ENCODE assay signal across 15 mouse cellular contexts in genomic region chr1:37194607-37195006, GRCm38 (mm10). TPM values are rescaled to one million over a fixed set of nuclear protein-coding genes. Genes with fewer than 3 reads are reported as not detected.
DNase-seq lines count a peak whose midpoint lies in the region; ATAC-seq and TF ChIP-seq lines count a peak whose summit lies in the region.
"Had no signal": no experiment of that assay in that cellular context is flagged by ENCODE, and none has a peak within 500 bp of the region (broad histone marks: within the 10 kb centered on the region; RNA-seq: fewer than 3 reads in every experiment).

No protein-coding gene starts in this region.

- 60% methylated on average over 4 of the region's 4 CpGs for WGBS in hindbrain, postnatal 0 days
- WGBS in hindbrain, embryonic 13.5 days, result 65% methylated on average over 4 of the region's 4 CpGs
- 59% methylated on average over 4 of the region's 4 CpGs for WGBS in lung, adult 2 months

- no peak overlapping the region for H3K27ac ChIP-seq in hindbrain, postnatal 0 days
- no peak overlapping the region for H3K27ac ChIP-seq in hindbrain, embryonic 13.5 days
- H3K27ac ChIP-seq: embryonic facial prominence, embryonic 15.5 days; limb, embryonic 10.5 days; neural tube, embryonic 15.5 days had no signal

- H3K4me1 ChIP-seq in hindbrain, postnatal 0 days (ENCODE audit: insufficient read depth, low read length), result no peaks in the 10 kb centered on the region
- H3K4me1 ChIP-seq in hindbrain, embryonic 13.5 days (replicated peaks), result no peaks in the 10 kb centered on the region
- no peaks in the 10 kb centered on the region for H3K4me1 ChIP-seq in lung, adult 2 months (ENCODE audit: control insufficient read depth, insufficient read depth, low read length)
- H3K4me1 ChIP-seq: embryonic facial prominence, embryonic 15.5 days; limb, embryonic 10.5 days; neural tube, embryonic 15.5 days had no signal

- no peak for TF ChIP-seq POLR2A in lung, adult 2 months (IDR thresholded peaks at IDR 0.05; ENCODE audit: borderline replicate concordance, extremely low read depth, low read depth, low read length)

- DNase-seq in embryo, embryonic 10 days (ENCODE audit: low spot score), result peak; percentile 11
- DNase-seq in embryo, embryonic 9.5 days (ENCODE audit: extremely low spot score), result no peak
- DNase-seq in hindbrain, postnatal 0 days (ENCODE audit: low spot score), result peak; percentile 45
- peak; percentile 11 for DNase-seq in lung, postnatal 10 days
- no peak for DNase-seq in lung, adult 2 months
- DNase-seq in embryo, embryonic 10.5 days (ENCODE audit: low spot score), result peak; percentile 26
- DNase-seq in thymus, adult 18-20 months, result no peak
- DNase-seq: adrenal gland, postnatal 25 days; cerebellum, adult 11-12 months; thymus, postnatal 25 days had no signal

- H3K4me3 ChIP-seq in hindbrain, postnatal 0 days (ENCODE audit: low read length), result no peak overlapping the region
- no peak overlapping the region for H3K4me3 ChIP-seq in hindbrain, embryonic 13.5 days
- H3K4me3 ChIP-seq in lung, adult 2 months (replicated peaks; ENCODE audit: extremely low read depth, low read depth, low read length), result no peak overlapping the region
- H3K4me3 ChIP-seq: embryonic facial prominence, embryonic 15.5 days; limb, embryonic 10.5 days; neural tube, embryonic 15.5 days had no signal

- H3K36me3 ChIP-seq in hindbrain, postnatal 0 days (ENCODE audit: insufficient read depth, low read length), result no peaks in the 10 kb centered on the region
- H3K36me3 ChIP-seq in hindbrain, embryonic 13.5 days, result no peaks in the 10 kb centered on the region
- H3K36me3 ChIP-seq: embryonic facial prominence, embryonic 15.5 days; limb, embryonic 10.5 days; neural tube, embryonic 15.5 days had no signal

- no peaks in the 10 kb centered on the region for H3K9me3 ChIP-seq in hindbrain, postnatal 0 days (ENCODE audit: low read length)
- H3K9me3 ChIP-seq in hindbrain, embryonic 13.5 days, result no peaks in the 10 kb centered on the region
- H3K9me3 ChIP-seq: embryonic facial prominence, embryonic 15.5 days; limb, embryonic 10.5 days; neural tube, embryonic 15.5 days had no signal

- H3K27me3 ChIP-seq in hindbrain, postnatal 0 days (ENCODE audit: insufficient read depth, low read length), result no peaks in the 10 kb centered on the region
- no peaks in the 10 kb centered on the region for H3K27me3 ChIP-seq in hindbrain, embryonic 13.5 days
- H3K27me3 ChIP-seq: embryonic facial prominence, embryonic 15.5 days; neural tube, embryonic 15.5 days had no signal

- no peak overlapping the region for H3K4me2 ChIP-seq in hindbrain, postnatal 0 days (ENCODE audit: low read depth, low read length)
- H3K4me2 ChIP-seq in hindbrain, embryonic 13.5 days, result no peak overlapping the region
- H3K4me2 ChIP-seq: embryonic facial prominence, embryonic 15.5 days; neural tube, embryonic 15.5 days had no signal

- no peak overlapping the region for H3K9ac ChIP-seq in hindbrain, postnatal 0 days (replicated peaks; ENCODE audit: low read length)
- no peak overlapping the region for H3K9ac ChIP-seq in hindbrain, embryonic 13.5 days
- H3K9ac ChIP-seq: embryonic facial prominence, embryonic 15.5 days; neural tube, embryonic 15.5 days had no signal

- peak; percentile 32; the same call in 1 of the 2 replicates for ATAC-seq in hindbrain, postnatal 0 days
- ATAC-seq in hindbrain, embryonic 13.5 days (ENCODE audit: low FRiP score), result no peak

- peak; percentile 64 for TF ChIP-seq CTCF in hindbrain, postnatal 0 days (IDR thresholded peaks at IDR 0.05; ENCODE audit: low read depth)
- no peak for TF ChIP-seq CTCF in lung, adult 2 months (IDR thresholded peaks at IDR 0.05; ENCODE audit: insufficient read depth, low read length)

RNA-seq across cellular contexts. Expression of gene Cnga3, which starts 19.6 kb away (rescaled TPM):
- total RNA-seq in hindbrain, postnatal 0 days (2014; rRNA removed), result 3.0 TPM in 1 of 2 replicates, not detected in the other
- 0.10 and 0.13 TPM in 2 replicates for polyA plus RNA-seq in hindbrain, postnatal 0 days (2015; fragmentation: Nextera tagmentation; extraction: Ambion mirVana)
- polyA plus RNA-seq in hindbrain, embryonic 13.5 days (2015; fragmentation: Nextera tagmentation; extraction: Ambion mirVana), result 0.13 TPM in 1 of 2 replicates, not detected in the other
- 0.05 TPM in 1 of 2 replicates, not detected in the other for polyA plus RNA-seq in lung, adult 2 months (2012; rRNA removed)
- polyA plus RNA-seq: limb, embryonic 10.5 days; liver, embryonic 16.5 days had no signal

Comparison
In these comparisons a context has a peak if more than half of its experiments do, and no peak if none do; other contexts are left out.
1. DNase-seq: peak in embryo, embryonic 10 days (single experiment), hindbrain, postnatal 0 days (single experiment), lung, postnatal 10 days (single experiment) and embryo, embryonic 10.5 days (single experiment); none in embryo, embryonic 9.5 days (single experiment), lung, adult 2 months (single experiment) and thymus, adult 18-20 months (0 of 2).